Mouse (Mus musculus): ENCODE measurements around the gene Eif4enif1.

GRCm38 (mm10) chr11:3227113-3227512 lies 24.9 kb downstream of the Eif4enif1 start:
- no peak for TF ChIP-seq EP300 (IDR thresholded peaks at IDR 0.05)
- TF ChIP-seq CTCF (IDR thresholded peaks at IDR 0.05), result no peak
